Mouse (Mus musculus) skeletal muscle tissue, adult 2 months (tissue): ENCODE measurements around the gene Plekho2.

Experiments
- DNase-seq: peaks from one replicate; pipeline ENCODE4 v3.0.0-alpha.2; 2012; ENCODE audit warnings: low read depth, low spot score

The Plekho2 gene

DNA sequence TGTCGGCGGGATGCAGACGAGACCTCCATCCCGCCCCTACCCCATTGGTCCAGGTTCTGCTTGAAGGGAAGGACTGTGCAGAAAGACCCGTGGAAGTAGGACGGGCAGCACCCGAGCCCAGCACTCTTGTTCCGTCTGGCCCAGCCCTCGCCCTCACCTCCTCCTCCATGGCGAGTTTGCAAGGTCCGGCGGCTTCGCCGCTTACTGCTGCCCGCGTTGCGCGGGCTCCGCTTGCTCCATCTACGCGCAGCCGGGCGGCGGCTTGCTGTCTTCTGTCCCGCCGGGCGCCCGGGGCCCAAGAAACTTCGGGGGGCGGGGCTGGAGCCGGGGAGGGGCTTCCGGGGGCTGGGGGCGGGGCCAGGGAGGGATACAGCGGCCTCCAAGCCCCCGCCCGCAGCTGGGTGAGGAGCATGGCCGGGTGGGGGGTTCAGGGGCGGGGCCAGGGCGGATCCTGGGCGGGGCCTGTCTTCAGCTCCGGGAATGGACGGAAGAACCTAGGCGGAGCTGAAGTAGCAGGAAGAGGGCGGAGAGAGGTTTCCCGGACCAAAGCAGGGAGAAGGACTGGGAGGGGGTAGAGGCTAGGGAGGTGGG is at the start of gene Plekho2:
Gene Plekho2, minus strand, starts transcription at position 260 of the 591 bp plus-strand sequence.
- peak; percentile 96 for DNase-seq

- DNase-seq: no peak
These were observed 49.4 kb upstream of the Plekho2 start, which contains the start of gene Rbpms2 for GRCm38 (mm10) chr9:65629025-65629766. Gene Rbpms2, plus strand, starts transcription at chr9:65629648.

DNA sequence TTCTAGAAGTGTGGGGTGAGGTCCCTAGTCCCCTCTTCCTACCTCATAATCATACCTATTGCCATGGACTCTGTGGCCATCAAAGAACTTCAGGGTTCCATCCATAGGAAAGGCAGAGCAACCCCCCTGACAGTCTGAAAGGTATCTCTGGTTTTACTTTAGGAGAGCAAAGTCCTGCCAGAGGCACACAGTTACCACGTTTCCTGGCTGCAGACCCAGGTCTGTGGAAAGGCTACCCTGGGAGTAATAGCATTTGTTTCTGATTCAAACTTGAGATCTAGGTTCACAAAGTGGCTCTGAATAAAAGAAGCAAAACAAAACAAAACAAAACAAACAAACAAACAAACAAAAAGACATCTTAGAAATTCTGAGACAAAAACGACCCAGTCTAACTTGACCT is 44.4 kb upstream of the Plekho2 start:
- no peak for DNase-seq

DNA sequence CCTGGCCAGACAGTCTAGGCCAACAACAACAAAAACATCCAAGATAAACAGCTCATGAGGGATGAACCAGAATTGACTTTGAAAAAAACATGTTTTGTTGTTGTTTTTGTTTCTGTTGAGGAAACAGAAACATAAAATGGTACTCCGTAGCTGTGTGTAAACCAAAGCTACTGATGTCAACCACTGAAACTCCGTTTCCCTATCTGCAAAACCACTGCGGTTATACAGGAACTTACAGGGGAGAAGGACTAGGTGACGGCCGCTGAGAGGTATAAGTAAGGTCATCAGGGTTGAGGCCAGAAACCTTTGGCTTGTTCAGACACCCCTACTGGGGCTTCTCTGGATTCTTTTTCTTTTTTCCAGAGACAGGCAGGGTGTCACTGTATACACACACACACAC is 43.0 kb upstream of the Plekho2 start:
- no peak for DNase-seq

DNA sequence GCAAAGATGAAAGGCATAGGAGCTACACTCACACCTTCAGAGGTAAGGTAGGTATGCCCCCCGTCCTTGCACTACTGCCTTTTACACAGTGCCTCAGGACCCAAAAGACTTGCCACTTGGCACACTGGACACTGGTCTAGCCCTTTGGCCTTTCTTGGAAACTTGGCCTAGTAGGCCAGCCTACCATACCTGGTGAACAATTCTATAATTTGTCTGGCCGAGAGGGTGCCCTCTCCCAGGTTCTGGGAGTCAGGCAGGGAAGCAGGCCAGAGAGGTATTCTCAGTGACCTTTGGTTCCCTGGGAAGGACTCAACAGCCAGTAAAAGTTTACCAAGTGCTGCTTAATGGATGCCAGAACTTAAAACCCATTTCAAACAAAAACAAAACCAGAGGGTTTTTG is 41.8 kb upstream of the Plekho2 start:
- no peak for DNase-seq

DNA sequence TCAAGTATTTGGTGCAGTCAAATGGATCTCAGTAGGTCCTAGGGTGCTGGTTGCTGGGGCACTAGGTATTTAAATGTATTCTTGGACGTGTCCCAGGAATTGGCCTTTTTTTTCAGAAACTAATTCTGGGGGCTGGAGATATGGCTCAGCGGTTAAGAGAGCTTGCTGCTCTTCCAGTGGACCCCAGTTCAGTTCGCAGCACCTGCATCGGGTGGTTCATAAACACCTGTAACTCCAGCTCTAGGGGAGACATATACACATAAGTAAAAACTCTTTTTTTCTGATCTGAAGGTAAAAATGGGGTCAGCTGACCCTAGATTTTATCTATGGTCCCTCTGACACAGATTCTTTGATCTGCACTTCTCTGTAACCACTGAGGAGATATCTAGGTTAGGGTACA is 41.4 kb upstream of the Plekho2 start:
- DNase-seq: no peak

DNA sequence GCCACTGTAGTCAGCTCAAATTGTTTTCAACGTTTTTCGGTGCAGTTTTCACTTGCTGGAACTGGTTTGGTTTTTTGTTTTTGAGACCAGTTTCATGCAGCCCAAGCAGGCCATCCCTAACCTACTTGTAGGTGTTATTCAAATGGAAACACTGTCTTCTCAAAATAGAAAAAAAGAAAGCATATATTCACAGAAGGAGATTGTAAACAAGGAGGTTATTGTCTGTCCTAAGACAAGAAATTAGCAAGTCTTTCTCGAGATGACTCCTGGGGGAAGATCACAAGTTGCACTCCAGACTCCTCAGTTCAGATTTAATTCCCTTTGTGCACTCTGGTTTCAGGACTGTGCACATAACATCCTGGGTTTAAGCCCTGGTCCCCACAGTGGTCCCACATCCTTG is 39.5 kb upstream of the Plekho2 start:
- DNase-seq: no peak

DNA sequence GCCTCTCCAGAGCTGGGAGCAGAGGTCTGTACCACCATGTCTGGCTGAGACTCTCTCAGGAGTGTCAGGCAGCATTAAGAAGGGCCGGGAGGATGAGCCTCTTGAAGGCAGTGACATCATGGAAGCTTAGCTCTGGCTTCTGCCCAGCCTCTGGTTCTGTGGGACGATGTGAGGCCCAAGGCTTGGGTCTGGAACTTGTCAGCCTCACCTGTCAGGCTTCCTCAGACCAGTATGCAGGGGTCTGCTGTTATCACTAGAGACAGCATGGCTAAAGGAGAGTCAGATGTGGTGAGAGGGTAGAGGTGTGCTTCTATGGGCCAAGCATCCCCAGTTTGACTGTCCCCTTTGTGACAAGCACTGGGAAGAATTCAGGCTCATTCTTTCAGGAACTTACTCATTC is 33.3 kb upstream of the Plekho2 start:
- no peak for DNase-seq

DNA sequence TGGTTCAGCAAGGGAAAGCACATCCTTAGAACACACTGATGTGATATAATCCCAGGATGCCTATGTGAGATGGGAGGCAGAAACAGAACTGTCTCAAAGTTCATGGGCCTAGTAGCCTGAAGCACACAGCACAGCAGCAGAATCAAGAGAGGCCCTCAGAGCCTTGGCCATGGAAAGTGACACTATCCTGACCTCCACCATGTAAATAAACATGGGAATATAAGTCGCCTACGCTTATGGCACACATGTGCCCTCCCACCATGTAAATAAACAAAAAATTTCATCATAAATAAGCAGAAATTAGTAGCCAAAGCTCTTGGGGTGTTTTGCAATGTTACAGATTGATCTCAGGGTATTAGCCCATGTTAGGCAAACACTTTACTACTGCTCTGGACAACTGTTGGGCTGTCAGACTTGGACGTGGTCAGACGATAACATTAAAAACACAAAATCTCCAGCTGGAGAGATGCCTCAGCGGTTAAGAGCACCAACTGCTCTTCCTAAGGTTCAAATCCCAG is 32.2 kb upstream of the Plekho2 start:
- DNase-seq: no peak

- no peak for DNase-seq
These were observed 27.3 kb upstream of the Plekho2 start for GRCm38 (mm10) chr9:65607120-65607519.

GRCm38 (mm10) chr9:65606321-65607109 is 26.7 kb upstream of the Plekho2 start:
- DNase-seq: no peak

DNA sequence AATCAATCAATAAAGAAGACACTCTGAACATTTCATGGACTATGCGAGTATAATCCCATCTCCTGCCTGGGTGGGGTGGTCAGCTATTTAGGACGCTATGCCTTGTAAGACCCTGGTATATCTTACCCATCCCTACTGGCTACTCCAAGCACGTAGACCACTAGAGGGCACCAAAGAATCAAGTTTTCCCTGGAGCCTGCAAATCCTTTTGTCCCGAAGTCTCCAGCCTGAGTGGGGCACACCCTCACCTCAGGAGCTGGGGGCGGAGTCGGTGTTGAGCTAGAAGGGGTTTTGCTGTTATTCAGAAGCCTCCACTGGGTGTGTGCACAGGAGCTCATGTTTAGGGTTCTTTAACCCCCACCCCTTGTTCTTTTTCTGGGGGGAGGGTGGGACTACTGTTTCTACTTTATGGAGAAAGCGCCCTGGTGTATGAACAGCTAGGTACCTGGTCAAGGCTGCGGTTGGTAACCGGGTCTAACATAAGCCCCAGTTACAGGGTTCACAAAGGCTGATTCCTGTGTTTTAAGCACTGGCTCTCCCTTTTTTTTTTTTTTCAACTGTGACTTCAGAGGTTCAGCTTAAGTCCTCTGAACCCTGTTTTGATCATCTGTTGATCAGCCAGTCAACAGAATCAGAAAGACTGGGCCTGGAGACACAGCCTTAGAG is 25.8 kb upstream of the Plekho2 start:
- DNase-seq: peak; percentile 66

GRCm38 (mm10) chr9:65603401-65604102 is 23.7 kb upstream of the Plekho2 start:
- no peak for DNase-seq

- DNase-seq: no peak
These were observed 21.1 kb upstream of the Plekho2 start for GRCm38 (mm10) chr9:65600951-65601350.

DNA sequence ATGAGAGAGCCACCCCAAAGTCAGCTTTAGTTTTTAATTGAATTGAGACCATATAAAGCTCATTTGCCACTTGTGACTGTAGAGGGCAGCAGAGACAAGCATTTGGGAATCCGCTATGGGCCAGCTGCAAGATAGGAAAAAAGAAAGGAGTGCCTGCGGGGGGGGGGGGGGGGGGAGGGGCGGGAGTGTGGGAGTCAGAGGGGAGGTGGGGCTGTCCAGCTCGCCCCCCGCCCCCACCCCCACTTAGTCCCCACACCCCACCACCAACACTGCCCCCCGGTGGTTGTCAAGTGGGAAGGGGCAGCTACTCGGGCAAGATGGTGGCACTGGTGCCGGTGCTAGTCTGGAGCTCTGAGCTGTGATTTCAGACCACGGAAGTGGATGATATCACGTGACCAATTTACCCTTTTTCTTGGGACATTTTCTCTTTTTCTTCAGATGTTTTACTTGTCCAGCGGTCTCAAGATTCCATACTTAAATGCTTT is 19.0 kb upstream of the Plekho2 start:
- no peak for DNase-seq

- DNase-seq: no peak
These were observed 13.8 kb upstream of the Plekho2 start for GRCm38 (mm10) chr9:65593596-65593995.

GRCm38 (mm10) chr9:65592721-65593120 is 12.9 kb upstream of the Plekho2 start:
- no peak for DNase-seq

DNA sequence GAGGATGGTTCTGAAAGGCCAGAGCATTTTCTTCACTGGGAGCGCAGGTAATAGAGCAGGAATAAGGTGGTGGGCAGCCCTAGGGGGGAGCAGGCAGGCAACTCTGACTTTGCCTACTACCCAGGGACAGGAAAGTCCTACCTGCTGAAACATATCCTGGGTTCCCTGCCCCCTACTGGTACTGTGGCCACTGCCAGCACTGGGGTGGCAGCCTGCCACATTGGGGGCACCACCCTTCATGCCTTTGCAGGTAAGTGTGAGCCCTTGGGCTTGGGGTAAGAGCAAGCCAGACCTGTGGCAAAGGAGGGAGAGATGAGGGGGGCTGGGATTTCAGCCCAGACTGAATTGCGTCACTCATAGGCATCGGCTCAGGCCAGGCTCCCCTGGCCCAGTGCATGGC is 9.3 kb upstream of the Plekho2 start:
- DNase-seq: no peak

GRCm38 (mm10) chr9:65587573-65588358 is 7.9 kb upstream of the Plekho2 start:
- DNase-seq: no peak

DNA sequence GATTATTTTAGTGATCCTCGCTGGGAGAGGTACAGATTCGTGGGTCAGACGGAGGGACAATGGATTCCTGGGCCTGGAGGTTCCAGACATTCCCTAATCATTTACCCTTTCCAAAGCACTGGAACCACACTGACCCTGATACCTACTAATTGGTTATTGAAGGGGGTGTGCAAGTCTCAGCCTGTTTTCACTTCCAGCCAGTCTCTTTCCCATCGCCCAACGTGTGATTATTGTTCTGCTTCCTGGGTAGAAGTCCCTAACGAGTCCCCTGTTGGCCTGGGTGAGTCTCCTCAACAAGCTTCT is 7.4 kb upstream of the Plekho2 start:
- no peak for DNase-seq
